10 mouse cellular contexts compared by ENCODE assay signal in the genomic region with DNA sequence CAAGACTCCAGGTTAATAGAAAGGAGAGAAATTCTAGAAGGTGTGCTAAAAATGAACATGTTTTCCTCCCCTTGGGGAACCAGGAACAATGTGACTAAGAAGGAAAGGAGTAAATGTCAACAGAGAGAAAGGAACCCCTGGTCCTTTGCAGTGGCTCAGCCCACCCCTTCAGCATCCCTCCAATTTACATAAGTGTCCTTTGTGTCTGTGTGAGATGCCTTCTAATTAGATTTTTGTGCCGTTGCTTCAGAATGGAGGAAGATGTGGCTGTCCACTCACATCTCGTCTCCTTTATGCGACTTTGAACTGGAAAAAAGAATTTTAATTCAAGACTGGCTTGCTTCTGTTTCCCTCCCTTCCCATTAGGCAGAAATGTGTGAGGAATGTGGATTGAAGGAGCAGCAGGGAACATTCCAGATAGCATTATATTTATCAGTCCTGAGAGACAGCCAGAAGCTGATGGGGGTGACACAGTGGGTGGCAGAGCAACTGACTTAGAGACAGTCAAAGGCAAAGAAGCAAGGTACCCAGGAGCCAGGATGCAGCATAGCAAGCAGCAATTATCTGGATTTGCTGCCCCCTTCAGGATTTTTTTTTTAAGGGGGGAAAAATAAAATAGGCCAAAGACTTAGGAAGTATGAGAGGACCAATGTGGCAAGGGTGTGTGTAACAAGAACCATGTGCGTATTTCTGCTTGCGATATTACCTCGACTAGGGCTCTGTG.
DNase-seq lines count a peak whose midpoint lies in the region; ATAC-seq and TF ChIP-seq lines count a peak whose summit lies in the region.
"Had no signal": no experiment of that assay in that cellular context is flagged by ENCODE, and none has a peak within 500 bp of the region (broad histone marks: within the 10 kb centered on the region; RNA-seq: fewer than 3 reads in every experiment).

No protein-coding gene starts in this region.

- H3K9me3 ChIP-seq in forebrain, postnatal 0 days (ENCODE audit: low read length), result no peaks in the 10 kb centered on the region
- H3K9me3 ChIP-seq in neural tube, embryonic 12.5 days, result no peaks in the 10 kb centered on the region
- H3K9me3 ChIP-seq: stomach, embryonic 15.5 days had no signal

- peak overlapping the region; percentile 72 for H3K27ac ChIP-seq in left cerebral cortex, adult 2 months
- H3K27ac ChIP-seq in cerebellum, adult 2 months (ENCODE audit: insufficient read depth, low read length), result no peak overlapping the region; the same call in 1 of the 2 replicates
- H3K27ac ChIP-seq in forebrain, postnatal 0 days (ENCODE audit: low read depth, low read length), result no peak overlapping the region
- no peak overlapping the region for H3K27ac ChIP-seq in neural tube, embryonic 12.5 days
- H3K27ac ChIP-seq: stomach, embryonic 15.5 days had no signal

- intact Hi-C loops in left cerebral cortex, adult 2 months (cut with DNase I), result loop anchor here (5.0 kb wide), 2 partner anchors 67 to 222 kb away; no protein-coding TSS in a partner anchor

- H3K27me3 ChIP-seq in cerebellum, adult 2 months (ENCODE audit: control insufficient read depth, insufficient read depth, low read length), result no peaks in the 10 kb centered on the region
- H3K27me3 ChIP-seq in forebrain, postnatal 0 days (ENCODE audit: insufficient read depth, low read length), result no peaks in the 10 kb centered on the region
- no peaks in the 10 kb centered on the region for H3K27me3 ChIP-seq in neural tube, embryonic 12.5 days (replicated peaks)
- H3K27me3 ChIP-seq: stomach, embryonic 15.5 days had no signal

- TF ChIP-seq POLR2A in cerebellum, adult 2 months (IDR thresholded peaks at IDR 0.05; ENCODE audit: borderline replicate concordance, insufficient read depth, low read length), result no peak

- 57% methylated on average over 6 of the region's 6 CpGs for WGBS in cerebellum, adult 2 months
- WGBS in forebrain, postnatal 0 days, result 43% methylated on average over 6 of the region's 6 CpGs
- 63% methylated on average over 6 of the region's 6 CpGs for WGBS in neural tube, embryonic 12.5 days

- peak; percentile 48 for TF ChIP-seq CTCF in left cerebral cortex, adult 2 months (IDR thresholded peaks at IDR 0.05)
- no peak for TF ChIP-seq CTCF in cerebellum, adult 2 months (IDR thresholded peaks at IDR 0.05; ENCODE audit: borderline replicate concordance, insufficient read depth, low read depth, low read length)
- TF ChIP-seq CTCF in forebrain, postnatal 0 days (IDR thresholded peaks at IDR 0.05; ENCODE audit: low read depth), result 0 out of 2 replicates have a peak, but pooled peaks have one; percentile 7

- no peak overlapping the region for H3K9ac ChIP-seq in forebrain, postnatal 0 days
- H3K9ac ChIP-seq in neural tube, embryonic 12.5 days, result no peak overlapping the region
- H3K9ac ChIP-seq: stomach, embryonic 15.5 days had no signal

- ATAC-seq in forebrain, postnatal 0 days, result peak; percentile 56
- peak; percentile 83 for ATAC-seq in neural tube, embryonic 12.5 days (ENCODE audit: low FRiP score, low read depth)

- H3K4me1 ChIP-seq in cerebellum, adult 2 months (ENCODE audit: control insufficient read depth, insufficient read depth, low read length), result peaks cover 9% of the 10 kb centered on the region; the same call in 1 of the 2 replicates
- H3K4me1 ChIP-seq in forebrain, postnatal 0 days (ENCODE audit: insufficient read depth), result no peaks in the 10 kb centered on the region
- 0 out of 2 replicates have a peak, but pooled peaks cover 3% of the 10 kb centered on the region for H3K4me1 ChIP-seq in neural tube, embryonic 12.5 days
- H3K4me1 ChIP-seq: stomach, embryonic 15.5 days had no signal

- no peaks in the 10 kb centered on the region for H3K36me3 ChIP-seq in forebrain, postnatal 0 days (ENCODE audit: insufficient read depth)
- H3K36me3 ChIP-seq in neural tube, embryonic 12.5 days, result no peaks in the 10 kb centered on the region
- H3K36me3 ChIP-seq: stomach, embryonic 15.5 days had no signal

- H3K4me3 ChIP-seq in left cerebral cortex, adult 2 months, result no peak overlapping the region
- H3K4me3 ChIP-seq in cerebellum, adult 2 months (replicated peaks; ENCODE audit: insufficient read depth, low read depth, low read length), result no peak overlapping the region
- H3K4me3 ChIP-seq in forebrain, postnatal 0 days (ENCODE audit: low read depth, low read length), result no peak overlapping the region
- no peak overlapping the region for H3K4me3 ChIP-seq in neural tube, embryonic 12.5 days
- H3K4me3 ChIP-seq: stomach, embryonic 15.5 days had no signal

- no peak overlapping the region for H3K4me2 ChIP-seq in forebrain, postnatal 0 days (ENCODE audit: low read depth)
- H3K4me2 ChIP-seq in neural tube, embryonic 12.5 days (replicated peaks), result no peak overlapping the region
- H3K4me2 ChIP-seq: stomach, embryonic 15.5 days had no signal

- no peak for DNase-seq in left cerebral cortex, adult 2 months (ENCODE audit: extremely low spot score in 1 of 2, low spot score in 2 of 2)
- DNase-seq in left cerebral cortex, adult 11 months (ENCODE audit: low spot score), result no peak
- DNase-seq in cerebellum, adult 2 months, result peak; percentile 28 to 47
- DNase-seq in forebrain, postnatal 0 days, result no peak
- DNase-seq in thymus, postnatal 14 days, result no peak
- DNase-seq in spleen, adult 18-20 months, result no peak
- no peak for DNase-seq in thymus, postnatal 36 days
- DNase-seq: adrenal gland, adult 2 months had no signal

Comparison
In these comparisons a context has a peak if more than half of its experiments do, and no peak if none do; other contexts are left out.
1. DNase-seq: peak in cerebellum, adult 2 months (2 of 2); none in left cerebral cortex, adult 2 months (0 of 2), left cerebral cortex, adult 11 months (single experiment), forebrain, postnatal 0 days (single experiment), thymus, postnatal 14 days (single experiment), spleen, adult 18-20 months (0 of 2) and thymus, postnatal 36 days (0 of 2).